Mouse (Mus musculus): ENCODE results near the gene Sap30bp. TPM values are rescaled to one million over a fixed set of nuclear protein-coding genes. Genes with fewer than 3 reads are reported as not detected.

Sap30bp gene
- total RNA-seq, 4 experiments from 2014 or later = 46.2 to 53.7 (median 48.3) TPM

- no peak for DNase-seq
These were observed 71.2 kb downstream of the Sap30bp start for GRCm38 (mm10) chr11:116004186-116004823.

- DNase-seq = peak; percentile 59
These were observed 72.0 kb downstream of the Sap30bp start for GRCm38 (mm10) chr11:116004840-116005700.

GRCm38 (mm10) chr11:116005701-116006419 lies 72.8 kb downstream of the Sap30bp start:
- no peak for DNase-seq

GRCm38 (mm10) chr11:116007095-116007850 lies 74.2 kb downstream of the Sap30bp start:
- no peak for DNase-seq

GRCm38 (mm10) chr11:116008411-116008810 lies 75.3 kb downstream of the Sap30bp start:
- DNase-seq = no peak

- DNase-seq = no peak
These were observed 75.8 kb downstream of the Sap30bp start for GRCm38 (mm10) chr11:116008832-116009375.

- DNase-seq = no peak
These were observed 76.6 kb downstream of the Sap30bp start for GRCm38 (mm10) chr11:116009661-116010060.

GRCm38 (mm10) chr11:116010146-116010545 lies 77.1 kb downstream of the Sap30bp start:
- no peak for DNase-seq

GRCm38 (mm10) chr11:116010948-116011347 lies 77.9 kb downstream of the Sap30bp start:
- DNase-seq = no peak

GRCm38 (mm10) chr11:116011529-116012261 lies 78.6 kb downstream of the Sap30bp start:
- DNase-seq = no peak

- peak; percentile 86 for DNase-seq
These were observed 79.3 kb downstream of the Sap30bp start, which contains the start of gene Galk1 for GRCm38 (mm10) chr11:116012262-116012947. TSS of gene Galk1 (minus strand) at chr11:116012719.

GRCm38 (mm10) chr11:116014821-116015220 lies 81.7 kb downstream of the Sap30bp start:
- no peak for DNase-seq

Other genes starting within 250 kb of the Sap30bp start
- 100 to 1,000 TPM; 136 to 165 (median 160) TPM for gene Grb2, start 224.7 kb upstream of the Sap30bp start, total RNA-seq (2022)
- 100 to 1,000 TPM in 2 of 4 experiments, 10 to 100 TPM in 2; 83.2 to 102 (median 95.5) TPM for gene Tmem94, start 167.8 kb upstream of the Sap30bp start, total RNA-seq (2022)
- gene Caskin2, start 119.6 kb upstream of the Sap30bp start, total RNA-seq (2022) = 10 to 100 TPM; 60.6 to 97.3 (median 78.2) TPM
- 10 to 100 TPM; 20.0 to 32.2 (median 25.4) TPM for gene Tsen54, start 118.6 kb upstream of the Sap30bp start, total RNA-seq (2022)
- 10 to 100 TPM; 10.5 to 13.4 (median 11.5) TPM for gene Llgl2, start 109.2 kb upstream of the Sap30bp start, total RNA-seq (2022)
- gene Myo15b, start 74.9 kb upstream of the Sap30bp start, total RNA-seq (2022) = 1 to 10 TPM in 1 of 4 experiments, under 1 TPM in 2, not detected in 1; 0.09 to 1.1 (median 0.32) TPM
- gene Smim5, start 33.3 kb upstream of the Sap30bp start, total RNA-seq (2022) = under 1 TPM; 0.29 to 0.65 (median 0.42) TPM
- not detected for gene Smim6, start 21.3 kb upstream of the Sap30bp start, total RNA-seq (2022)
- 10 to 100 TPM; 24.7 to 40.4 (median 36.6) TPM for gene Recql5, start 195 bp downstream of the Sap30bp start, total RNA-seq (2022)
- gene Itgb4, start 41.4 kb downstream of the Sap30bp start, total RNA-seq (2022) = 1 to 10 TPM; 3.5 to 5.1 (median 3.9) TPM
- gene Galk1, start 79.4 kb downstream of the Sap30bp start, total RNA-seq (2022) = 10 to 100 TPM; 37.3 to 55.6 (median 46.4) TPM
- gene H3f3b, start 94.7 kb downstream of the Sap30bp start, total RNA-seq (2022) = 100 to 1,000 TPM; 302 to 413 (median 377) TPM
- gene Unk, start 97.0 kb downstream of the Sap30bp start, total RNA-seq (2022) = 10 to 100 TPM; 19.7 to 45.2 (median 29.6) TPM
- gene Unc13d, start 144.7 kb downstream of the Sap30bp start, total RNA-seq (2022) = 1 to 10 TPM in 3 of 4 experiments, under 1 TPM in 1; 0.75 to 1.6 (median 1.4) TPM
- gene Wbp2, start 153.7 kb downstream of the Sap30bp start, total RNA-seq (2022) = 100 to 1,000 TPM; 194 to 199 (median 196) TPM
- 10 to 100 TPM; 11.1 to 20.4 (median 16.4) TPM for gene Trim47, start 193.9 kb downstream of the Sap30bp start, total RNA-seq (2022)
- 10 to 100 TPM in 3 of 4 experiments, 1 to 10 TPM in 1; 9.6 to 13.7 (median 13.1) TPM for gene Trim65, start 197.8 kb downstream of the Sap30bp start, total RNA-seq (2022)
- gene Mrpl38, start 205.6 kb downstream of the Sap30bp start, total RNA-seq (2022) = 100 to 1,000 TPM in 3 of 4 experiments, 10 to 100 TPM in 1; 97.5 to 112 (median 107) TPM
- 10 to 100 TPM; 47.7 to 69.4 (median 52.4) TPM for gene Fbf1, start 234.9 kb downstream of the Sap30bp start, total RNA-seq (2022)